Mouse (Mus musculus): Measurements from ENCODE around the gene Spef1.

DNA sequence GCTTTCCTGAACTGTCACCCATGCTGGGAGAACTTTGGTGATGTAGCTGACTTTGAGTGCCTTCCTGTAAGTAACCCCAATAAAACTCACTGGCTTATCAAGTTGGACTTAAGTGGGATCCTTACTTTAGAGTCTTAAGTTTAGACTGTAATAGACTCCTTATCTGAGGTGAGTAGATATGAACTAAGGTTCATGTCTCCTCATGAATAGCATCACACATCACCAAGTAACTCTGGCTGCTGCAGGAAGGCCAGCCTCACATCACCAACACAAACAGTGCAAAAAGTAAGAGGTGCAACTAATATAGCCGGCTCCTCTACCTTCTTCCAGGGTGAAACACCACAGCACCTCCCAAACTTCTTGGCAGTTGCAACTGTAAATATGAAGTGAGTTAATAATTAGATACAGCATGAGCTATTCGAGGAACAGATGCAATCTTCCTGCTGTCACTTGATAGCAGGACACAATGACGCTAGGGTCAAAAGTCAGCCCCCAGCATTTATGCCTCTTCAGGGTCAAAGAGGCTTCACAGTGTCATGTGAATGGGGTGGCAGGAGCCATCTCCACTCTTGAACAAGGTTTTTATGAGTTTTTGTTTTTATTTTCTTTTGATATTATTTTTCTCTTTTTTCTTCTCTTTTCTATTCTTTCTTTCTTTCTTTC, 34.9 kb upstream of the Spef1 start:
- TF ChIP-seq EP300 (IDR thresholded peaks at IDR 0.05) (no peak), CTCF (IDR thresholded peaks at IDR 0.05) (no peak)

Measured in lung, postnatal 0 days (tissue).